Mouse (Mus musculus) hindbrain, embryonic 16.5 days (tissue): ENCODE results near the gene Tsfm. TPM values are rescaled to one million over a fixed set of nuclear protein-coding genes. Genes with fewer than 3 reads are reported as not detected.
"Not testable (repeated sequence)": the region's sequence is repeated elsewhere in the genome, so short reads cannot be mapped to it uniquely, and the experiment has no call there.

ENCODE experiments used
- ATAC-seq: fragments of 200-750 bp; cut with Nextera tagmentation; 2 replicates; pipeline ENCODE4 v1.8.0; 2017; ENCODE audit warnings: moderate TSS enrichment, moderate library complexity
- H3K27ac ChIP-seq: fragments of 300-500 bp; sonication (generic); 2 replicates; pipeline ENCODE4 v1.5.1; 2014; ENCODE audit warnings: low read depth, mild to moderate bottlenecking, control low read depth, low read length, moderate library complexity
- H3K27me3 ChIP-seq: fragments of 300-500 bp; sonication (generic); replicated peaks from 2 replicates; pipeline ENCODE4 v1.6.1; 2014; ENCODE audit warnings: low read length; ENCODE audit not compliant: control insufficient read depth, insufficient read depth
- H3K36me3 ChIP-seq: fragments of 300-500 bp; sonication (generic); 2 replicates; pipeline ENCODE4 v1.6.1; 2014; ENCODE audit warnings: mild to moderate bottlenecking, low read length, moderate library complexity, mixed read lengths; ENCODE audit not compliant: control insufficient read depth, insufficient read depth
- H3K4me1 ChIP-seq: fragments of 300-500 bp; sonication (generic); 2 replicates; pipeline ENCODE4 v1.6.1; 2014; ENCODE audit warnings: low read depth, low read length; ENCODE audit not compliant: control insufficient read depth, insufficient read depth
- H3K4me2 ChIP-seq: fragments of 300-500 bp; sonication (generic); 2 replicates; pipeline ENCODE4 v1.6.1; 2014; ENCODE audit warnings: mild to moderate bottlenecking, low read length, control low read depth, moderate library complexity
- H3K4me3 ChIP-seq: fragments of 300-500 bp; sonication (generic); 2 replicates; pipeline ENCODE4 v1.5.1; 2014; ENCODE audit warnings: mild to moderate bottlenecking, low read length, control low read depth, moderate library complexity
- H3K9ac ChIP-seq: fragments of 300-500 bp; sonication (generic); 2 replicates; pipeline ENCODE4 v1.6.1; 2014; ENCODE audit warnings: low read depth, mild to moderate bottlenecking, control low read depth, low read length, moderate library complexity
- H3K9me3 ChIP-seq: fragments of 300-500 bp; sonication (generic); 2 replicates; pipeline ENCODE4 v1.6.1; 2014; ENCODE audit warnings: mild to moderate bottlenecking, low read length, moderate library complexity; ENCODE audit not compliant: control insufficient read depth
- WGBS: fragments of 180-500 bp; shearing (Covaris S2); extraction: QIAGEN DNeasy Blood & Tissue Kit; methylation state at CpG from one replicate; pipeline ENCODE4 v1.1.7; 2014; 5-methylcytosine and 5-hydroxymethylcytosine counted together
- polyA plus RNA-seq: library from polyadenylated mRNA; unstranded; fragments of >200 nt; fragmentation: Nextera tagmentation; extraction: Ambion mirVana; gene quantifications from 2 replicates; pipeline ENCODE4 v1.2.1, GENCODE M21; 2015

The Tsfm gene
- polyA plus RNA-seq, 1 experiment from 2014 or later, result 67.7 TPM

- 84% methylated on average over 9 of the region's 9 CpGs for WGBS
- no peak overlapping the region for H3K4me2 ChIP-seq
- H3K9me3 ChIP-seq, result no peaks in the 10 kb centered on the region
- H3K27me3 ChIP-seq, result no peaks in the 10 kb centered on the region
- peaks cover 38% of the 10 kb centered on the region for H3K36me3 ChIP-seq
- no peak overlapping the region for H3K9ac ChIP-seq
- H3K4me1 ChIP-seq, result peaks cover 28% of the 10 kb centered on the region
- ATAC-seq, result no peak
- no peak overlapping the region for H3K27ac ChIP-seq
- no peak overlapping the region for H3K4me3 ChIP-seq
Measured at GRCm38 (mm10) chr10:127065981-127066380, 35.3 kb upstream of the Tsfm start.

- peak overlapping the region; percentile 65 for H3K4me3 ChIP-seq
- WGBS, result 12% methylated on average over 37 of the region's 37 CpGs
- peak overlapping the region; percentile 84 for H3K9ac ChIP-seq
- no peak for ATAC-seq
- H3K4me2 ChIP-seq, result peak overlapping the region; percentile 77
- H3K36me3 ChIP-seq, result peaks cover 38% of the 10 kb centered on the region
- H3K27ac ChIP-seq, result peak overlapping the region; percentile 86
- no peaks in the 10 kb centered on the region for H3K27me3 ChIP-seq
- peaks cover 25% of the 10 kb centered on the region for H3K4me1 ChIP-seq
- H3K9me3 ChIP-seq, result no peaks in the 10 kb centered on the region
Measured at GRCm38 (mm10) chr10:127063913-127064870, 33.6 kb upstream of the Tsfm start.

GRCm38 (mm10) chr10:127063239-127063872, 32.7 kb upstream of the Tsfm start, which contains the start of gene Cdk4:
Cdk4 (plus strand) TSS chr10:127063534.
- ATAC-seq, result peak; percentile 90
- Histone ChIP-seq H3K27ac (peak within 1 kb of the TSS; percentile 86), H3K27me3 (no peaks in the 10 kb centered on the region), H3K36me3 (peaks cover 36% of the 10 kb centered on the region), H3K9me3 (no peaks in the 10 kb centered on the region), H3K9ac (peak within 1 kb of the TSS; percentile 84), H3K4me3 (peak within 1 kb of the TSS; percentile 65), H3K4me1 (peaks cover 22% of the 10 kb centered on the region), H3K4me2 (peak within 1 kb of the TSS; percentile 77)
- 0% methylated on average over 39 of the region's 46 CpGs for WGBS

- ATAC-seq, result no peak
- peak overlapping the region; percentile 77; the same call in 1 of the 2 replicates for H3K4me2 ChIP-seq
- no peak overlapping the region for H3K9ac ChIP-seq
- H3K9me3 ChIP-seq, result no peaks in the 10 kb centered on the region
- 81% methylated on average over 5 of the region's 5 CpGs for WGBS
- H3K4me3 ChIP-seq, result no peak overlapping the region
- H3K36me3 ChIP-seq, result peaks cover 27% of the 10 kb centered on the region
- peak overlapping the region; percentile 72 for H3K27ac ChIP-seq
- no peaks in the 10 kb centered on the region for H3K27me3 ChIP-seq
- H3K4me1 ChIP-seq, result peaks cover 26% of the 10 kb centered on the region
Measured at GRCm38 (mm10) chr10:127062503-127062902, 31.9 kb upstream of the Tsfm start.

DNA sequence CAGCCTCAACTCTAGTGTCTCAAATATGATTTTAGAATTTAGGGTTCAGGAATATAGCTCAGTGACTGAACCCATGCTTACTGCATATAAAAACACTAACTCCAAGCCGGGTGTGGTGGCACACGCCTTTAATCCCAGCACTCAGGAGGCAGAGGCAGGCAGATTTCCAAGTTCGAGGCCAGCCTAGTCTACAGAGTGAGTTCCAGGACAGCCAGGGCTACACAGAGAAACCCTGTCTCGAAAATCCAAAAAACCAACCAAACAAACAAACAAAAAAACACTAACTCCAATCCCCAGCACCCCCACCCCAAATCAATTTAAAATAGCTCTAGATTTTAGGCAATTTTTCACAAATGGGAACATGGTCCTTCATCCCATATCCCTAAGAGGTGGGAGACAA, 31.5 kb upstream of the Tsfm start:
- Histone ChIP-seq H3K4me1 (peaks cover 26% of the 10 kb centered on the region), H3K36me3 (peaks cover 27% of the 10 kb centered on the region)
- not testable (repeated sequence) for H3K4me2 ChIP-seq, H3K27me3 ChIP-seq, H3K9ac ChIP-seq, ATAC-seq, H3K9me3 ChIP-seq, H3K4me3 ChIP-seq, H3K27ac ChIP-seq
- WGBS, result 88% methylated on average over 4 of the region's 4 CpGs

- Histone ChIP-seq H3K9ac (peak overlapping the region; percentile 97), H3K27ac (peak overlapping the region; percentile 94), H3K27me3 (no peaks in the 10 kb centered on the region), H3K4me1 (peaks cover 26% of the 10 kb centered on the region), H3K4me3 (peak overlapping the region; percentile 81), H3K36me3 (peaks cover 26% of the 10 kb centered on the region), H3K4me2 (peak overlapping the region; percentile 86), H3K9me3 (no peaks in the 10 kb centered on the region)
- WGBS, result 55% methylated on average over 2 of the region's 2 CpGs
- ATAC-seq, result no peak
Measured at GRCm38 (mm10) chr10:127061513-127061912, 30.9 kb upstream of the Tsfm start.

DNA sequence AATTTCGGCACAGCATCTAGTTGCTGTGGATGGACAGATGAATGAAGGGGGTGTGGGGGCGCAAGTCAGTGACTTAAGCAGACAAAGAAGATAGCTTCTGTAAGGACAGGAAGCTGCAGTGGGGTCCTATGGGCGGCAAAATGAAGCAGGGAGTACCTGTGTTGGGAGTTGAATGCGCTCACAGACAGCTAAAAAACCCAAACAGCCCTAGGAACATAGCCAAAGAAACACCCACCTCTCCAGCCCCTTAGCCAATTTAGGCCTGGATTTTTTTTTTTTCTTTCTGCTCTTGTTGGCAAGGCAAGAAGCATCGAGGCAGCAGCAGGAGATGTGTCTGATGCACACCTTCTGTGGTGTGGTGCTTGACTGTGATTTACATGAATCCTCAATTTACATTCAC, 30.4 kb upstream of the Tsfm start:
- peaks cover 26% of the 10 kb centered on the region for H3K4me1 ChIP-seq
- H3K4me2 ChIP-seq, result peak overlapping the region; percentile 86
- no peaks in the 10 kb centered on the region for H3K9me3 ChIP-seq
- H3K27ac ChIP-seq, result peak overlapping the region; percentile 94
- H3K9ac ChIP-seq, result peak overlapping the region; percentile 97
- H3K36me3 ChIP-seq, result peaks cover 26% of the 10 kb centered on the region
- H3K27me3 ChIP-seq, result no peaks in the 10 kb centered on the region
- WGBS, result 14% methylated on average over 5 of the region's 5 CpGs
- no peak for ATAC-seq
- peak overlapping the region; percentile 81 for H3K4me3 ChIP-seq

DNA sequence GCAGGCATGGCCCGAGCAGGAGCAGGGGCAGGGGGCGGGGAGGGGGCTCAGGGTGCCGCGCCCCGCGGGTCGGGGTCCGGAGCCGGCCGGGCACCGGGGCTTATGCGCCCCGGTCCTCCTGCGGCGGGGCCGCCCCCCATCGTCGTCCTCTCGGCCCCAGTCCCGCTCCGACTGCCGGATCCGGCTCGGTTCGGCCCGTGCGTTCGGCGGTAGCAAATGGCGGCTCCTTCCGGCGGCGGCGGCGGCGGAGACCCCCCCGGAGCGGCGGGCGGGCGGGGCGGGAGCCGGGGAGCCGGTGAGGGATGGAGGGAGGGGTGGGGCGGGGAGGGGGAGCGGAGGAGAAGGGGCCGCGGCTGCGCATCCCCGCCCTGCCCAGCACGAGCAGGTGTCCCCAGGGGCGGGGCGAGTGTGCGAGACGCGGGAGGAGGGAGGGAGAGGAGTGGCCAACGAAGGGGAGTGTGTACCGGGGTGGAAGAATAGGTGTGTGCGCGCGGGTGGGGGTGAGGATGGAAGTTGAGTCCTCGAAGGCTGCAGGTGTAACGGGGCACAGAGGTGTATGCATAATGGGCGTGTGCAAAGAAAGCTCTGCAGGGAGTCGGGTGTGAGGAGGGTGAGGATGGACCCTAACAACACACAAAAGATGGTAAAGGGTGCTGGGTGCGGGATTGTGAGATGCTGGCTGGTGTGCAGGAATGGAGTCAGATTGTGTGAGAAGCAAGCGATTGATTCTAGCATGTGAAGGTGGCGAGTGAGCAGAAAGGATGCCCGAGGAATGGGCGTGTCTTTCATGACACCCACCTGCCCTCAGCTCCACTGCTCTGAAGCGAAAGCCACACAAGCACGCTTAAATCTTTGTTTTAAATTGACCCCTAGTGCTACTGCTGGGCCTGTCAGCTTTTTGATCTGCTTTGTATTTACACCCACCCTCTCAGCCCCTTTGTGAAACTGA, 29.6 kb upstream of the Tsfm start, which contains the start of gene March9:
Gene March9, minus strand, starts transcription at position 217 of the 949 bp plus-strand sequence.
- peak within 1 kb of the TSS; percentile 86 for H3K4me2 ChIP-seq
- H3K4me3 ChIP-seq, result peak within 1 kb of the TSS; percentile 81
- H3K9me3 ChIP-seq, result no peaks in the 10 kb centered on the region
- ATAC-seq, result peak; percentile 28
- 2% methylated on average over 40 of the region's 72 CpGs for WGBS
- H3K27ac ChIP-seq, result peak within 1 kb of the TSS; percentile 94
- H3K4me1 ChIP-seq, result peaks cover 26% of the 10 kb centered on the region
- H3K36me3 ChIP-seq, result peaks cover 27% of the 10 kb centered on the region
- no peaks in the 10 kb centered on the region for H3K27me3 ChIP-seq
- peak within 1 kb of the TSS; percentile 97 for H3K9ac ChIP-seq
